In the genomic region with DNA sequence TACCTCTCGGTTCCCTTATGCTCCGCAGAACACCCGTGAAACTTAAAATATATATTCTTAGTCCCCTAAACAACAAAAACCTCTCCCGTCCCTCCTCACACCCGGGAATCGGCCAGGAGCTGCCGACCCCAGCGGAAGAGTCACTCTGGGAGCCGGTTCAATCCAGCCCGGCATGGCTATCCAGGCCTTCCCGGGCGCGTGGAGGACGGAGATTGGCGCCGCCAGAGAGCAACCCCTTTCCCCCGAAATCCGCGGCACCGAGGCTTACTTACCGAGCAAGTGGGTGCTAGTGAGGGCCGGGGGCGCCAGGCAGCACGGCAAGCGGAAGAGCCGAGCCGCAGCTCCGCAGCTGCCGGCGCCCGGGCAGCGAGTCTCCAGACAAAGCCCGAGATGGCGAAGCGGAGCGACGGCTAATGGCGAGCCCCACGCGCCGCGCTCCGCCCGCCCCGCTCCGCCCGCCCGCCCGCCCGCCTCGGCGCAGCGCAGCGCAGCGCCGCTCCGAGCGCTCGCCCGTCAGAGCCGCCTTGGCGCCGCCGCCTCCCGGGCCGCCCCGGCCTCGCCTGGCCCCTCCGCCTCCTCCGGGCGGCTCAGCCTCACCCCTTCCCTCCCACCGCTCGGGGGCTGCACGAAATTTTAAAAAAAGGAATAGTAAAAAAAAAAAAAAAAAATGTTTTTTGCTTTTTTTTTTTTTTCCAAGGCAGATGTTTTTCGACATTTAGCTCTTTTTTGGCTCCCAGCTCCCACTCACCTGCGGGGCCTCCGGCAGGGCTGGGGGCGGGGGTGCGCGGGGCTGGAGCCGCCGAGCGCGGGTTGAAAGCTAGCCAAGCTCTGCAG, we compare ENCODE assay signal across 7 mouse cellular contexts. TPM values are rescaled to one million over a fixed set of nuclear protein-coding genes. Genes with fewer than 3 reads are reported as not detected.
A peak's percentile ranks its signal among the peaks of the same experiment; 100 is the strongest.
DNase-seq lines count a peak whose midpoint lies in the region; ATAC-seq and TF ChIP-seq lines count a peak whose summit lies in the region.

No protein-coding gene starts in this region.

- ATAC-seq in forebrain, embryonic 11.5 days (replicated peaks; ENCODE audit: low FRiP score): no peak
- ATAC-seq in hindbrain, embryonic 13.5 days (ENCODE audit: low FRiP score): no peak
- ATAC-seq in limb, embryonic 11.5 days (ENCODE audit: insufficient number of reproducible peaks, low FRiP score, low TSS enrichment, low read depth): no peak
- ATAC-seq in midbrain, embryonic 11.5 days (ENCODE audit: low FRiP score): no peak

- H3K27me3 ChIP-seq in E14TG2a.4 (ENCODE audit: insufficient read depth, low read length): no peaks in the 10 kb centered on the region
- H3K27me3 ChIP-seq in forebrain, embryonic 11.5 days (ENCODE audit: control insufficient read depth, insufficient read depth, low read length): no peaks in the 10 kb centered on the region
- H3K27me3 ChIP-seq in hindbrain, embryonic 13.5 days: no peaks in the 10 kb centered on the region
- H3K27me3 ChIP-seq in limb, embryonic 11.5 days (ENCODE audit: control insufficient read depth, insufficient read depth, low read length): no peaks in the 10 kb centered on the region
- no peaks in the 10 kb centered on the region for H3K27me3 ChIP-seq in midbrain, embryonic 11.5 days (ENCODE audit: control insufficient read depth, insufficient read depth, low read length)

- DNase-seq in adrenal gland, adult 8-10 months: peak; percentile 53
- DNase-seq in forebrain, embryonic 11.5 days (ENCODE audit: low spot score): peak; percentile 83
- DNase-seq in limb, embryonic 11.5 days (ENCODE audit: low spot score): peak; percentile 79
- no peak for DNase-seq in midbrain, embryonic 11.5 days (ENCODE audit: low spot score, missing footprints)
- DNase-seq in spleen, postnatal 4 days (ENCODE audit: low spot score in 2 of 2): peak; percentile 68 to 89

- peak overlapping the region; percentile 91 for H3K4me3 ChIP-seq in E14TG2a.4 (replicated peaks; ENCODE audit: low read length)
- H3K4me3 ChIP-seq in forebrain, embryonic 11.5 days (ENCODE audit: low read depth, low read length): peak overlapping the region; percentile 99
- peak overlapping the region; percentile 98 for H3K4me3 ChIP-seq in hindbrain, embryonic 13.5 days
- H3K4me3 ChIP-seq in limb, embryonic 11.5 days (ENCODE audit: low read depth, low read length): peak overlapping the region; percentile 95
- H3K4me3 ChIP-seq in midbrain, embryonic 11.5 days (ENCODE audit: low read depth, low read length): peak overlapping the region; percentile 98

- no peak for TF ChIP-seq CTCF in E14TG2a.4 (conservative IDR thresholded peaks at IDR 0.05; ENCODE audit: low read length)

- under 1% methylated on average over 79 of the region's 84 CpGs for WGBS in forebrain, embryonic 11.5 days
- under 1% methylated on average over 78 of the region's 84 CpGs for WGBS in hindbrain, embryonic 13.5 days
- under 1% methylated on average over 77 of the region's 84 CpGs for WGBS in limb, embryonic 11.5 days
- 0% methylated on average over 70 of the region's 84 CpGs for WGBS in midbrain, embryonic 11.5 days

- peak overlapping the region; percentile 100 for H3K9ac ChIP-seq in forebrain, embryonic 11.5 days (ENCODE audit: low read length)
- H3K9ac ChIP-seq in hindbrain, embryonic 13.5 days: peak overlapping the region; percentile 100
- H3K9ac ChIP-seq in limb, embryonic 11.5 days (ENCODE audit: low read length): peak overlapping the region; percentile 99
- H3K9ac ChIP-seq in midbrain, embryonic 11.5 days (ENCODE audit: low read length): peak overlapping the region; percentile 100

- H3K36me3 ChIP-seq in E14TG2a.4 (ENCODE audit: insufficient read depth, low read length): peaks cover 25% of the 10 kb centered on the region
- H3K36me3 ChIP-seq in forebrain, embryonic 11.5 days (ENCODE audit: control insufficient read depth, insufficient read depth, low read length): peaks cover 4% of the 10 kb centered on the region; the same call in 1 of the 2 replicates
- peaks cover 18% of the 10 kb centered on the region for H3K36me3 ChIP-seq in hindbrain, embryonic 13.5 days
- peaks cover 5% of the 10 kb centered on the region; the same call in 1 of the 2 replicates for H3K36me3 ChIP-seq in limb, embryonic 11.5 days (ENCODE audit: control insufficient read depth, insufficient read depth, low read length)
- H3K36me3 ChIP-seq in midbrain, embryonic 11.5 days (ENCODE audit: control insufficient read depth, insufficient read depth, low read length): peaks cover 6% of the 10 kb centered on the region; the same call in 1 of the 2 replicates

- H3K9me3 ChIP-seq in E14TG2a.4 (ENCODE audit: low read length): no peaks in the 10 kb centered on the region
- H3K9me3 ChIP-seq in forebrain, embryonic 11.5 days (ENCODE audit: control insufficient read depth, low read length): no peaks in the 10 kb centered on the region
- no peaks in the 10 kb centered on the region for H3K9me3 ChIP-seq in hindbrain, embryonic 13.5 days
- H3K9me3 ChIP-seq in limb, embryonic 11.5 days (ENCODE audit: control insufficient read depth, low read length): no peaks in the 10 kb centered on the region
- no peaks in the 10 kb centered on the region for H3K9me3 ChIP-seq in midbrain, embryonic 11.5 days (ENCODE audit: control insufficient read depth, low read length)

- H3K4me1 ChIP-seq in E14TG2a.4 (replicated peaks; ENCODE audit: low read depth, low read length): peaks cover 59% of the 10 kb centered on the region
- H3K4me1 ChIP-seq in forebrain, embryonic 11.5 days (replicated peaks; ENCODE audit: control insufficient read depth, insufficient read depth, low read length): peaks cover 5% of the 10 kb centered on the region
- peaks cover 30% of the 10 kb centered on the region for H3K4me1 ChIP-seq in hindbrain, embryonic 13.5 days (replicated peaks)
- peaks cover 11% of the 10 kb centered on the region for H3K4me1 ChIP-seq in limb, embryonic 11.5 days (ENCODE audit: control insufficient read depth, insufficient read depth, low read length)
- peaks cover 16% of the 10 kb centered on the region for H3K4me1 ChIP-seq in midbrain, embryonic 11.5 days (ENCODE audit: control insufficient read depth, insufficient read depth, low read length)

- H3K27ac ChIP-seq in forebrain, embryonic 11.5 days (ENCODE audit: low read depth, low read length): peak overlapping the region; percentile 99
- peak overlapping the region; percentile 99 for H3K27ac ChIP-seq in hindbrain, embryonic 13.5 days
- peak overlapping the region; percentile 99 for H3K27ac ChIP-seq in limb, embryonic 11.5 days (replicated peaks; ENCODE audit: low read depth, low read length)
- peak overlapping the region; percentile 97 for H3K27ac ChIP-seq in midbrain, embryonic 11.5 days (ENCODE audit: low read depth, low read length)

- peak overlapping the region; percentile 98 for H3K4me2 ChIP-seq in forebrain, embryonic 11.5 days (ENCODE audit: low read depth, low read length, severe bottlenecking)
- peak overlapping the region; percentile 80 for H3K4me2 ChIP-seq in hindbrain, embryonic 13.5 days
- H3K4me2 ChIP-seq in limb, embryonic 11.5 days (ENCODE audit: low read depth, severe bottlenecking): peak overlapping the region; percentile 91
- peak overlapping the region; percentile 86 for H3K4me2 ChIP-seq in midbrain, embryonic 11.5 days

RNA-seq across cellular contexts. Expression of a gene that starts 0.7 kb away (rescaled TPM):
- total RNA-seq in adrenal gland, adult 8-10 months (2022): 100 to 1,000 TPM in 1 of 4 experiments, 10 to 100 TPM in 3; 87.3 to 115 (median 94.5) TPM
- polyA plus RNA-seq in forebrain, embryonic 11.5 days (2014; fragmentation: Nextera tagmentation; extraction: Ambion mirVana): 109 and 111 TPM in 2 replicates
- polyA plus RNA-seq in hindbrain, embryonic 13.5 days (2015; fragmentation: Nextera tagmentation; extraction: Ambion mirVana): 77.1 and 82.7 TPM in 2 replicates
- polyA plus RNA-seq in limb, embryonic 11.5 days (2014; fragmentation: Nextera tagmentation; extraction: Ambion mirVana): 87.0 and 91.4 TPM in 2 replicates
- 84.7 and 86.1 TPM in 2 replicates for polyA plus RNA-seq in midbrain, embryonic 11.5 days (2014; fragmentation: Nextera tagmentation; extraction: Ambion mirVana)

RNA-seq across cellular contexts. Expression of a gene that starts 22.4 kb away (rescaled TPM):
- 10 to 100 TPM; 51.0 to 53.8 (median 52.3) TPM for total RNA-seq in adrenal gland, adult 8-10 months (2022)
- 20.8 and 21.7 TPM in 2 replicates for polyA plus RNA-seq in forebrain, embryonic 11.5 days (2014; fragmentation: Nextera tagmentation; extraction: Ambion mirVana)
- 29.2 and 29.9 TPM in 2 replicates for polyA plus RNA-seq in hindbrain, embryonic 13.5 days (2015; fragmentation: Nextera tagmentation; extraction: Ambion mirVana)
- 20.0 and 22.1 TPM in 2 replicates for polyA plus RNA-seq in limb, embryonic 11.5 days (2014; fragmentation: Nextera tagmentation; extraction: Ambion mirVana)
- 13.3 and 15.2 TPM in 2 replicates for polyA plus RNA-seq in midbrain, embryonic 11.5 days (2014; fragmentation: Nextera tagmentation; extraction: Ambion mirVana)

RNA-seq across cellular contexts. Expression of a gene that starts 34.1 kb away (rescaled TPM):
- 10 to 100 TPM; 59.6 to 67.4 (median 63.3) TPM for total RNA-seq in adrenal gland, adult 8-10 months (2022)
- polyA plus RNA-seq in forebrain, embryonic 11.5 days (2014; fragmentation: Nextera tagmentation; extraction: Ambion mirVana): 50.0 and 58.5 TPM in 2 replicates
- 81.3 and 82.8 TPM in 2 replicates for polyA plus RNA-seq in hindbrain, embryonic 13.5 days (2015; fragmentation: Nextera tagmentation; extraction: Ambion mirVana)
- 46.7 and 51.5 TPM in 2 replicates for polyA plus RNA-seq in limb, embryonic 11.5 days (2014; fragmentation: Nextera tagmentation; extraction: Ambion mirVana)
- 54.0 and 55.7 TPM in 2 replicates for polyA plus RNA-seq in midbrain, embryonic 11.5 days (2014; fragmentation: Nextera tagmentation; extraction: Ambion mirVana)

RNA-seq across cellular contexts. Expression of a gene that starts 47.2 kb away (rescaled TPM):
- under 1 TPM; 0.06 to 0.70 (median 0.31) TPM for total RNA-seq in adrenal gland, adult 8-10 months (2022)
- 33.8 and 36.8 TPM in 2 replicates for polyA plus RNA-seq in forebrain, embryonic 11.5 days (2014; fragmentation: Nextera tagmentation; extraction: Ambion mirVana)
- 4.4 and 5.0 TPM in 2 replicates for polyA plus RNA-seq in hindbrain, embryonic 13.5 days (2015; fragmentation: Nextera tagmentation; extraction: Ambion mirVana)
- polyA plus RNA-seq in limb, embryonic 11.5 days (2014; fragmentation: Nextera tagmentation; extraction: Ambion mirVana): 20.4 and 24.6 TPM in 2 replicates
- 30.6 and 31.3 TPM in 2 replicates for polyA plus RNA-seq in midbrain, embryonic 11.5 days (2014; fragmentation: Nextera tagmentation; extraction: Ambion mirVana)

RNA-seq across cellular contexts. Expression of a gene that starts 50.2 kb away (rescaled TPM):
- total RNA-seq in adrenal gland, adult 8-10 months (2022): 1 to 10 TPM in 2 of 4 experiments, under 1 TPM in 2; 0.20 to 1.2 (median 0.78) TPM
- not detected in 2 replicates for polyA plus RNA-seq in forebrain, embryonic 11.5 days (2014; fragmentation: Nextera tagmentation; extraction: Ambion mirVana)
- not detected in 2 replicates for polyA plus RNA-seq in hindbrain, embryonic 13.5 days (2015; fragmentation: Nextera tagmentation; extraction: Ambion mirVana)
- 0.13 and 0.33 TPM in 2 replicates for polyA plus RNA-seq in limb, embryonic 11.5 days (2014; fragmentation: Nextera tagmentation; extraction: Ambion mirVana)
- polyA plus RNA-seq in midbrain, embryonic 11.5 days (2014; fragmentation: Nextera tagmentation; extraction: Ambion mirVana): 0.08 TPM in 1 of 2 replicates, not detected in the other
